Mouse (Mus musculus) brain, embryonic 18.5 days (tissue): ENCODE data around the gene Dhtkd1.

Source experiments
- DNase-seq: peaks from one replicate; pipeline ENCODE4 v3.0.0-alpha.2; 2012; ENCODE audit warnings: low read depth, low spot score

Dhtkd1 gene

GRCm38 (mm10) chr2:5931938-5932337 lies 10.7 kb downstream of the Dhtkd1 start:
- no peak for DNase-seq

- DNase-seq = no peak
Measured at GRCm38 (mm10) chr2:5930291-5931054, 12.1 kb downstream of the Dhtkd1 start.

- DNase-seq = no peak
Measured at GRCm38 (mm10) chr2:5929793-5930192, 12.8 kb downstream of the Dhtkd1 start.

- no peak for DNase-seq
Measured at GRCm38 (mm10) chr2:5927481-5927880, 15.1 kb downstream of the Dhtkd1 start.

- no peak for DNase-seq
Measured at GRCm38 (mm10) chr2:5923786-5924185, 18.8 kb downstream of the Dhtkd1 start.

- DNase-seq = no peak
Measured at GRCm38 (mm10) chr2:5922823-5923222, 19.8 kb downstream of the Dhtkd1 start.

- DNase-seq = no peak
Measured at GRCm38 (mm10) chr2:5911282-5911965, 31.2 kb downstream of the Dhtkd1 start.

GRCm38 (mm10) chr2:5906625-5907024 lies 36.0 kb downstream of the Dhtkd1 start:
- no peak for DNase-seq

- DNase-seq = peak; percentile 40
Measured at GRCm38 (mm10) chr2:5906092-5906491, 36.5 kb downstream of the Dhtkd1 start.

GRCm38 (mm10) chr2:5900145-5900544 lies 42.4 kb downstream of the Dhtkd1 start:
- no peak for DNase-seq

GRCm38 (mm10) chr2:5894843-5895570 lies 47.6 kb downstream of the Dhtkd1 start, which contains the start of gene Sec61a2:
TSS of gene Sec61a2 (minus strand) at chr2:5895432.
- DNase-seq = peak; percentile 82

- DNase-seq = no peak
Measured at GRCm38 (mm10) chr2:5894296-5894695, 48.3 kb downstream of the Dhtkd1 start.

- DNase-seq = no peak
Measured at GRCm38 (mm10) chr2:5889412-5889811, 53.2 kb downstream of the Dhtkd1 start.

- DNase-seq = no peak
Measured at GRCm38 (mm10) chr2:5888865-5889264, 53.7 kb downstream of the Dhtkd1 start.

- DNase-seq = no peak
Measured at GRCm38 (mm10) chr2:5877446-5877845, 65.1 kb downstream of the Dhtkd1 start.

GRCm38 (mm10) chr2:5869746-5870145 lies 72.8 kb downstream of the Dhtkd1 start:
- DNase-seq = no peak

GRCm38 (mm10) chr2:5867681-5868080 lies 74.9 kb downstream of the Dhtkd1 start:
- DNase-seq = no peak

- no peak for DNase-seq
Measured at GRCm38 (mm10) chr2:5862834-5863233, 79.8 kb downstream of the Dhtkd1 start, which contains the start of gene Gm13199. TSS of gene Gm13199 (minus strand) at chr2:5862934.

GRCm38 (mm10) chr2:5851866-5852265 lies 90.7 kb downstream of the Dhtkd1 start:
- DNase-seq = no peak

- no peak for DNase-seq
Measured at GRCm38 (mm10) chr2:5851116-5851515, 91.5 kb downstream of the Dhtkd1 start.
